Mouse (Mus musculus) megakaryocyte, embryonic 14.5 days (primary cell): Measurements from ENCODE around the gene Ankrd34b.

Experiments
- FLI1 ChIP-seq: IDR thresholded peaks from 2 replicates; pipeline ENCODE4 v1.6.1; 2012; ENCODE audit warnings: low read length, inconsistent platforms, mixed read lengths
- GATA1 ChIP-seq: IDR thresholded peaks from 3 replicates; pipeline ENCODE4 v1.6.1; 2012; ENCODE audit warnings: mixed read lengths, low read length, inconsistent platforms, borderline replicate concordance

DNA sequence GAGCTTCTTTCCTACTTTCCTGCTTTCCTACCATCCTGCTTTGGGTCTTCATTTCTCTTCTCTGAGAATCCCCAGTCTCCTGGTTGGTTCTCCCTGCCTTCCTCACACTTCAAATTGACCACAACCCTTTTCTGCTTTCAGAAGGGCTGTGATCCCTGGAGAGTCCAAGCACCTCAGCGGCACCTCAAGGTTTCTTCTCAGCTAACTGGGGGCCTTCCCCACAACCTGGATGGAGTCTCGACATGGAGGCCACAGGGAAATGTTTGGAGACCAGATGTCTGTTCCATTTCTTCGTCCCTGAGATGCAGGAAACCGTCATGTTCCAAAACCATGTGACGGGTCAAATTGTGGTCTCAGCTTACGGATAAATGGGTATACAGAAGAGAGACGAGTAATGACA is 21.2 kb downstream of the Ankrd34b start:
- TF ChIP-seq FLI1, result no peak
- no peak for TF ChIP-seq GATA1
